Mouse (Mus musculus) hindbrain, embryonic 10.5 days (tissue): ENCODE measurements around the gene Anks1b. TPM values are rescaled to one million over a fixed set of nuclear protein-coding genes. Genes with fewer than 3 reads are reported as not detected.

ENCODE experiments used
- DNase-seq: peaks from one replicate; pipeline ENCODE4 v3.0.0-alpha.2; 2017; ENCODE audit warnings: low spot score
- H3K27ac ChIP-seq: fragments of 300-500 bp; sonication (generic); 2 replicates; pipeline ENCODE4 v1.5.1; 2016; ENCODE audit warnings: mild to moderate bottlenecking, moderate library complexity
- H3K27me3 ChIP-seq: fragments of 300-500 bp; sonication (generic); 2 replicates; pipeline ENCODE4 v1.6.1; 2016; ENCODE audit warnings: mild to moderate bottlenecking; ENCODE audit not compliant: poor library complexity, insufficient read depth, severe bottlenecking
- H3K36me3 ChIP-seq: fragments of 300-500 bp; sonication (generic); 2 replicates; pipeline ENCODE4 v1.6.1; 2016; ENCODE audit warnings: mild to moderate bottlenecking, moderate library complexity
- H3K4me1 ChIP-seq: fragments of 300-500 bp; sonication (generic); replicated peaks from 2 replicates; pipeline ENCODE4 v1.6.1; 2016; ENCODE audit warnings: mild to moderate bottlenecking
- H3K4me3 ChIP-seq: fragments of 300-500 bp; sonication (generic); 2 replicates; pipeline ENCODE4 v1.5.1; 2016; ENCODE audit warnings: mild to moderate bottlenecking, moderate library complexity
- H3K9me3 ChIP-seq: fragments of 300-500 bp; sonication (generic); 2 replicates; pipeline ENCODE4 v1.6.1; 2016; ENCODE audit warnings: mild to moderate bottlenecking, moderate library complexity
- WGBS: fragments of 180-500 bp; shearing (Covaris S2); methylation state at CpG from one replicate; pipeline ENCODE4 v1.1.7; 2016; 5-methylcytosine and 5-hydroxymethylcytosine counted together
- polyA plus RNA-seq: library from polyadenylated mRNA; unstranded; fragments of >200 nt; fragmentation: Nextera tagmentation; extraction: Ambion mirVana; gene quantifications from 2 replicates; pipeline ENCODE4 v1.2.1, GENCODE M21; 2016

Anks1b gene
- polyA plus RNA-seq, 1 experiment from 2014 or later: 4.1 TPM

GRCm38 (mm10) chr10:90584052-90584451, 710.7 kb downstream of the Anks1b start:
- no peaks in the 10 kb centered on the region for H3K4me1 ChIP-seq
- no peak for DNase-seq
- WGBS: 79% methylated on average over 4 of the region's 4 CpGs
- no peaks in the 10 kb centered on the region for H3K36me3 ChIP-seq
- H3K9me3 ChIP-seq: no peaks in the 10 kb centered on the region
- no peaks in the 10 kb centered on the region for H3K27me3 ChIP-seq
- no peak overlapping the region for H3K4me3 ChIP-seq
- H3K27ac ChIP-seq: no peak overlapping the region

DNA sequence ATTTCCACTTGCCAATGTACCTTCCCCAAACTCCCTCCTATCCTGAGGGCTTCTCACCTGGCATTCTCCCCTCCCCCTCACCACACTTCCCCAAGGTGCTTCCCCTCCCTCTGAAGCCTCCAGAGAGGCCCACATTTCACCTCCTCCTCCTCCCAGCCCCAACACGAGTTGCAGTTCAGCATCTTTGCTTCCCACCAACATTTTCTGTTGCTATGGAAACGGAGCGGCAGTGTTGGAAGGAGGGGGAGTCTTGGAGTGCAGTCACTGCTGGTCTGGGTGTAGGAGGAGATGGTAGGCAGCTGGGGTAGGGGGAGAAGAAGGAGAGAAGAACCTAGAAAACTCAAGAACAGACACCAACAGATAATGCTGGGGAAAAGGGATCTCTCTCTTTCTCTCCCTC, 722.8 kb downstream of the Anks1b start:
- Histone ChIP-seq H3K27me3 (no peaks in the 10 kb centered on the region), H3K4me3 (no peak overlapping the region), H3K4me1 (peaks cover 9% of the 10 kb centered on the region), H3K9me3 (0 out of 2 replicates have a peak, but pooled peaks cover 3% of the 10 kb centered on the region), H3K36me3 (no peaks in the 10 kb centered on the region), H3K27ac (peak overlapping the region; percentile 40; the same call in 1 of the 2 replicates)
- 17% methylated on average over 3 of the region's 3 CpGs for WGBS
- peak; percentile 28 for DNase-seq

- DNase-seq: no peak
- H3K4me3 ChIP-seq: no peak overlapping the region
- peak overlapping the region; percentile 40; the same call in 1 of the 2 replicates for H3K27ac ChIP-seq
- 33% methylated on average over 3 of the region's 3 CpGs for WGBS
- H3K27me3 ChIP-seq: no peaks in the 10 kb centered on the region
- H3K36me3 ChIP-seq: no peaks in the 10 kb centered on the region
- peaks cover 9% of the 10 kb centered on the region for H3K4me1 ChIP-seq
- no peaks in the 10 kb centered on the region for H3K9me3 ChIP-seq
Observed at GRCm38 (mm10) chr10:90596576-90596975, 723.3 kb downstream of the Anks1b start.

DNA sequence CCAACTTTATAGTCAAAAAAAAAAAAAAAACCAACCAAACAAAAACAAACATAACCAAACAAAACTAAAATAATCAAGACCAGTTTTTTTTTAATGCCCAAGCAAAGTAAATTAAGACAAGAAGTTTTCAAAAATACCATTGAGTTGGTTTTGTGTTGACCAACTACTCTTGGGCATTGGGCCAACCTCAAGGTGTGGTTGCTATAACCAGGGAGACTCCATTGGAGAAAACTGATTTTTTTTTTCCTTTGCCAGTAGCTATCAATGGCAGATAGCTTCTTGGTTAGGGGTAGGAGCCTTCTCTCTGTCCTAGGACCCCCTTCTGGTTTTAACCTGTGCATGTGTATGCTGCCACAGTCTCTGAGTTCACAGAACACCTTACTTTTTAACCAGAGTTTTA, 725.8 kb downstream of the Anks1b start:
- no peaks in the 10 kb centered on the region for H3K36me3 ChIP-seq
- DNase-seq: no peak

DNA sequence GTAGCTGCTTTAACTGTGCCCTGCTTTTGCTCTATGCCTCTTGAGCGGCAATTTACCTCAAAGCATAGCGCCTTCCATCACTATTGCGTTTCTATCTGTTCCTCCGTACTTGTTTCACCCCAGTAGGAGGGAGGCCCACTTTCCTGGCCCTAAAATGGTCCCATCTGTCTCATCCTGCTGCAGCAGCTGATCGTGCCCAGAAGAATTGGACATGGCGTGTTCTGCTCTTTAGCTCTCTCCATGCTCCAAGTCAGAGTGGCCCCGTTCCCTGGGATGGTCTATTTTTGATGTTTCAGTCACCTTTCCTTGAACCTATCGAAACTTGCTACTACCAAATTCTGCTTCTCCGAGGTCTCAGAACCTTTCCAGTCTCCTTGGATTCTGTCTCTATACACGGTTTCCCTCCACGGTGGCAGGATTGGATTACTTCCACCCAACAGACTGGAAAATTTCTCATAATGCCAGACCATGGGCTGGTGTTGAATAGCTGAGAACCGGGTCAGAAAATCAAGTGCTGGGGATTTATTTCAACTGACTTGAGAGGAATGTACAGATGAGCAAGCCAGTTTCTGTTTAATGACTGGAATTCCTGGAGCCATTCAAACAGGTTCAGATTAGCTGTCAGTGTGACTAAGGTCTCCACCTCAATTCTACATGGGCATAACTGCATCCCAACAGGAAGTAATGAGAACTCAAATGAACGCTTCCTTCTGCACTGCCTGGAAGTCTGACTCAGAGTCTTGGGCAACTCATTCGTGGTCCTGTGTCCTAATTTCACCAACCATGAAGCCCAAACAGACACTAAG, 726.6 kb downstream of the Anks1b start:
- WGBS: 89% methylated on average over 14 of the region's 14 CpGs
- DNase-seq: no peak
- Histone ChIP-seq H3K9me3 (no peaks in the 10 kb centered on the region), H3K27ac (no peak overlapping the region), H3K4me3 (no peak overlapping the region), H3K27me3 (no peaks in the 10 kb centered on the region), H3K4me1 (peaks cover 9% of the 10 kb centered on the region), H3K36me3 (no peaks in the 10 kb centered on the region)

More for the DNA sequence above, 725.8 kb downstream of the Anks1b start:
- Histone ChIP-seq H3K4me3 (no peak overlapping the region), H3K27me3 (no peaks in the 10 kb centered on the region), H3K9me3 (no peaks in the 10 kb centered on the region), H3K4me1 (peaks cover 9% of the 10 kb centered on the region), H3K27ac (no peak overlapping the region)

DNA sequence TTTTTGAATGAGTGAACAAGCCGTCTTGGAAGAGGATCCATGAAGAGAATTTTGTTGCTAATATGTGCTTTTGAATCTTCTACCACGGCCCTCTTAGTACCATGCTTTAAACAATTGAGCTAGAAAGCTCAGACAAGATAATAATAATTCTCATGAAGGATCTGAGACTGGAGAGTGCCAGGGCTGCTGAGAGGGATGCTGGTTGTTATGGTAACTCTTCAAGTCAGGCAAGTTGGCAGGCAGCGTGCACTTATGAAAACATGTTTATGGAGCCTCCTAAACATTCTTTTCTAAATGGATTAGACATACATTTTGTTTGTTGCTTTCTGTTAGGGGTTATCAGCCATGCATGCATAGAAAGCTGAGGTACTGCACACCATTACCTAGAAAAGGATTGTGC, 734.3 kb downstream of the Anks1b start:
- 72% methylated on average over 3 of the region's 3 CpGs for WGBS
- Histone ChIP-seq H3K9me3 (no peaks in the 10 kb centered on the region), H3K27me3 (no peaks in the 10 kb centered on the region), H3K4me1 (no peaks in the 10 kb centered on the region), H3K36me3 (no peaks in the 10 kb centered on the region), H3K27ac (no peak overlapping the region), H3K4me3 (no peak overlapping the region)
- DNase-seq: no peak

GRCm38 (mm10) chr10:90609437-90609836, 736.1 kb downstream of the Anks1b start:
- no peak overlapping the region for H3K4me3 ChIP-seq
- DNase-seq: no peak
- no peaks in the 10 kb centered on the region for H3K27me3 ChIP-seq
- H3K9me3 ChIP-seq: no peaks in the 10 kb centered on the region
- WGBS: 91% methylated on average over 7 of the region's 7 CpGs
- no peaks in the 10 kb centered on the region for H3K4me1 ChIP-seq
- no peak overlapping the region for H3K27ac ChIP-seq
- H3K36me3 ChIP-seq: no peaks in the 10 kb centered on the region

DNA sequence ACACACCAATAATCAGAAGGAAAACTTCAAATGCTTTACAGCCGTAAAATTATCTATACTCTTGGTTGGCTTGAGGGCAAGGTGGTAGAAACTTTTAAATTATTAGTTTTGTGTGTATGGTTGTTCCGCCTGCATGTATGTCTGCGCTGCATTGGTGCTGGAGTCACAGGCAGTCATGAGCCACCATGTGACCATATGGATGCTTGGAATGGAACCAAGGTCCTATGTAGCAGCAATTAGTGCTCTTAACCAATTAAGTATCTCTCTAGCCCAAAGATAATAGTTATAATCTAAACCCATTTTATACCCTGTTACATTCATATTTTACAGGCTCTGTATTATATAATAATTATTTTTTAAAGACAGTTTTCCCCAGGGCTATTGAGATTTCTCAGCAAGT, 739.7 kb downstream of the Anks1b start:
- no peaks in the 10 kb centered on the region for H3K27me3 ChIP-seq
- H3K9me3 ChIP-seq: no peaks in the 10 kb centered on the region
- 97% methylated on average over 3 of the region's 3 CpGs for WGBS
- H3K4me3 ChIP-seq: no peak overlapping the region
- no peak overlapping the region for H3K27ac ChIP-seq
- H3K36me3 ChIP-seq: no peaks in the 10 kb centered on the region
- peaks cover 7% of the 10 kb centered on the region for H3K4me1 ChIP-seq
- no peak for DNase-seq

DNA sequence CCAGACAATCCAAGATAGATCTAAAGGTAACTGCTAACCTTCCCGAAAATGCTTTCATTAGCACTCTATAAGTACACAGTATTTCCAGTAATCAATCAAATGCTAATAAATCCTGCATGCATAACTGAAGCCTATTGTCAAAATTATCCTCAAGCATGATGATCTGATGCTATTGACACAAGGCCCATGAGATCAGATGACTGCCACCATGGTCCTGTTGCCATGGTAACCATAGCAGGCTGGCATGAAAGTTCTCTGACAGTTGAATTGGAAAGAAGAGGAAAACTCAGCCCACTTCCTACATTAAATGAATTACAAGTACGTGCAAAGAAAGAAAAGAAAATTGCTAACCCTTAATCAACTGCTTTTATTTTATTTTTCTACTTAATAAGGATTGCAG, 741.9 kb downstream of the Anks1b start:
- DNase-seq: no peak
- no peaks in the 10 kb centered on the region for H3K9me3 ChIP-seq
- 52% methylated on average over 2 of the region's 2 CpGs for WGBS
- no peaks in the 10 kb centered on the region for H3K36me3 ChIP-seq
- no peaks in the 10 kb centered on the region for H3K27me3 ChIP-seq
- H3K27ac ChIP-seq: no peak overlapping the region
- no peak overlapping the region for H3K4me3 ChIP-seq
- H3K4me1 ChIP-seq: peaks cover 7% of the 10 kb centered on the region

- 95% methylated on average over 2 of the region's 2 CpGs for WGBS
- Histone ChIP-seq H3K4me1 (peaks cover 7% of the 10 kb centered on the region), H3K36me3 (no peaks in the 10 kb centered on the region), H3K4me3 (no peak overlapping the region), H3K27ac (no peak overlapping the region), H3K27me3 (no peaks in the 10 kb centered on the region), H3K9me3 (no peaks in the 10 kb centered on the region)
- no peak for DNase-seq
Observed at GRCm38 (mm10) chr10:90616622-90617021, 743.3 kb downstream of the Anks1b start.

GRCm38 (mm10) chr10:90617664-90618296, 744.5 kb downstream of the Anks1b start:
- H3K27ac ChIP-seq: no peak overlapping the region
- H3K4me1 ChIP-seq: peaks cover 7% of the 10 kb centered on the region
- H3K36me3 ChIP-seq: no peaks in the 10 kb centered on the region
- no peak for DNase-seq
- no peaks in the 10 kb centered on the region for H3K9me3 ChIP-seq
- no peaks in the 10 kb centered on the region for H3K27me3 ChIP-seq
- 87% methylated on average over 7 of the region's 7 CpGs for WGBS
- no peak overlapping the region for H3K4me3 ChIP-seq

DNA sequence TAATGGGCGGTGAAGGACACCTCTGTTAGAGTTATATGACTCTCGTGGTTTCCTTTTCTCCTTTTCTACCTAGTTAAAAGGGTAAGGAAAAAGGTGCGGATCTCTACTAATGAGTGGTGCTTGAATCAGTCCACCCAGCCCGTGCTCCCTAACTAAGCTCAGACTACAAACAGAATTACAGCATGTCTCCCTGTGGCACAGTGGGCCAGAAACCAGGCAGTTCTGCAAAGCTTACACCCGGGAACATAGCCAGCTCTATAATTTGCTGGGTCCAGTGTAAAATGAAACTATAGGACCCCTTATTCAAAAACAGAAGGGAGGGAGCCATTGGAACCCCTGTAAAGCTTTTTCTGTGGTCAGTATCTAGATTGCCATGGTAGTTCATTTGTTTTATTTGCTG, 754.2 kb downstream of the Anks1b start:
- Histone ChIP-seq H3K36me3 (no peaks in the 10 kb centered on the region), H3K9me3 (no peaks in the 10 kb centered on the region), H3K27me3 (no peaks in the 10 kb centered on the region), H3K4me3 (no peak overlapping the region), H3K27ac (no peak overlapping the region), H3K4me1 (no peaks in the 10 kb centered on the region)
- no peak for DNase-seq
- 85% methylated on average over 5 of the region's 5 CpGs for WGBS

DNA sequence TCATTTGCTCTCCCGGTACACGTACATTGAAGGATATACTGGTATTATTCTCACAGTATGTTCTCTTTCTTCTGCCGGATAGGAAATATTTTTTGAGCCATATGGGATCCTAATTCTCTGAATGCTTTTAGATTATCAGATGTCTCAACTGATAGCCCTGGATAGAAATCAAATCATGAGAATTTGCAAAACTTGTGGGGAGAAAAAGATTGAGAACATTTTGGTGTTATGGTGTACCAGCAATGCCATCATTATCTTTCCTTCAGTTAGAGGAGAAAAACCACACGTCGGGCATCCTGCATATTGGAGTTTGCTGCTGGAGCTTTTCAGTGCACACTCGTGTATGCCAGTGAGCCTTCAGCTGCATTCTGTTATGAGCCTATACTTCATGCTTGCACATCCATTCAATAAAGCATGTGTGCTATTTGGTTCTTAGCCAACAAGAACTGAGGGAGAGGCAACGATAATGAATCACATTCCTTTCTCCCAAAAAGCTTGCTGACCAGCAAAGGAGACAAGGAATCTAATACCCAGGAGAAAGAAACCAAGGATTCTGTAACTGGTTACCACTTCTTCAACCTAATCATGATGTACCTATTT, 756.9 kb downstream of the Anks1b start:
- no peak overlapping the region for H3K4me3 ChIP-seq
- no peaks in the 10 kb centered on the region for H3K4me1 ChIP-seq
- 0 out of 2 replicates have a peak, but pooled peaks cover 3% of the 10 kb centered on the region for H3K9me3 ChIP-seq
- H3K27ac ChIP-seq: no peak overlapping the region
- no peaks in the 10 kb centered on the region for H3K27me3 ChIP-seq
- no peak for DNase-seq
- 91% methylated on average over 7 of the region's 7 CpGs for WGBS
- H3K36me3 ChIP-seq: no peaks in the 10 kb centered on the region
